In the genomic region with DNA sequence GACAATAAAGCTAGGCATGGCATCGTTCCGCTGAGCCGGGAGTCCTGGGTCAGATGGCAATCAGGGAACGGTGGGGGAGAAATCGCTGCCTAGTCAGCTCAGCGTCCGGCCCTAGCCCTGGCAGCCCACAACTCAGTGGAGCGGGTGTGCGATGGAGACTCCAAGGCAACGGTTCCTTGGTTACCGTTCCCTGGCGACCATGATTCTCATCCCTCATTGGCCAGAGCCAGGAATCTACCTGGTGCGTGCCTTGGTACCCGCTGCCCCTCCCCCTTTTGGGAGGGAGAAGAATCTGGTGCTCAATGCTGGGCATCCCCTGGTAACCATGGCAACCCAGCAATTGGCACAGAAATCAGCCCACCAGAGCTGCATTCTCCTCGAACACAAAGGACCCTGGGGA, we compare ENCODE assay signal across 8 mouse cellular contexts. TPM values are rescaled to one million over a fixed set of nuclear protein-coding genes. Genes with fewer than 3 reads are reported as not detected.
DNase-seq lines count a peak whose midpoint lies in the region; ATAC-seq and TF ChIP-seq lines count a peak whose summit lies in the region.

No protein-coding gene starts in this region.

- H3K9me3 ChIP-seq in neural tube, embryonic 15.5 days (replicated peaks) = no peaks in the 10 kb centered on the region

- H3K4me2 ChIP-seq in neural tube, embryonic 15.5 days = peak overlapping the region; percentile 96

- peak; percentile 37 for DNase-seq in lung, postnatal 10 days
- no peak for DNase-seq in lung, postnatal 25 days (ENCODE audit: low spot score)
- DNase-seq in frontal cortex, postnatal 14 days (ENCODE audit: low spot score in 2 of 2) = peak; percentile 90 to 94
- DNase-seq in left cerebral cortex, adult 2 months (ENCODE audit: extremely low spot score in 1 of 2, low spot score in 2 of 2) = peak; percentile 90 to 93
- DNase-seq in urinary bladder, postnatal 36 days (ENCODE audit: low spot score in 2 of 2) = no peak
- no peak for DNase-seq in urinary bladder, adult 2 months (ENCODE audit: low spot score)

- H3K4me1 ChIP-seq in neural tube, embryonic 15.5 days = peaks cover 59% of the 10 kb centered on the region

- H3K9ac ChIP-seq in neural tube, embryonic 15.5 days (replicated peaks) = peak overlapping the region; percentile 100

- intact Hi-C loops in left cerebral cortex, adult 2 months (cut with DNase I) = no loop called here

- H3K36me3 ChIP-seq in neural tube, embryonic 15.5 days = peaks cover 43% of the 10 kb centered on the region

- H3K4me3 ChIP-seq in left cerebral cortex, adult 2 months = peak overlapping the region; percentile 44
- H3K4me3 ChIP-seq in neural tube, embryonic 15.5 days (replicated peaks) = peak overlapping the region; percentile 83

- peak overlapping the region; percentile 93 for H3K27ac ChIP-seq in left cerebral cortex, adult 2 months
- peak overlapping the region; percentile 98 for H3K27ac ChIP-seq in neural tube, embryonic 15.5 days (replicated peaks)

- 8% methylated on average over 15 of the region's 15 CpGs for WGBS in neural tube, embryonic 15.5 days

- no peak for TF ChIP-seq CTCF in left cerebral cortex, adult 2 months (IDR thresholded peaks at IDR 0.05)

- H3K27me3 ChIP-seq in neural tube, embryonic 15.5 days (replicated peaks) = no peaks in the 10 kb centered on the region

- peak; percentile 67 for ATAC-seq in neural tube, embryonic 15.5 days (ENCODE audit: low FRiP score)
- no peak for ATAC-seq in granulocyte monocyte progenitor cell, adult 5-6 weeks (replicated peaks; ENCODE audit: poor library complexity, severe bottlenecking)

RNA-seq across cellular contexts. Expression of a gene that starts 4.3 kb away (rescaled TPM):
- 100 to 1,000 TPM; 303 to 325 TPM for total RNA-seq in left cerebral cortex, adult 2 months (2021)
- 389 and 450 TPM in 2 replicates for polyA plus RNA-seq in neural tube, embryonic 15.5 days (2015; fragmentation: Nextera tagmentation; extraction: Ambion mirVana)
- total RNA-seq in granulocyte monocyte progenitor cell, adult 5-6 weeks (2014; fragmentation: Nextera tagmentation) = 0.19 and 1.4 TPM in 2 replicates
- total RNA-seq in granulocyte monocyte progenitor cell, adult 5-6 weeks (2017) = 1.6 and 1.9 TPM in 2 replicates
- 43.0 and 45.3 TPM in 2 replicates for polyA plus RNA-seq in urinary bladder, adult 2 months (2012; rRNA removed)

RNA-seq across cellular contexts. Expression of a gene that starts 19.5 kb away (rescaled TPM):
- total RNA-seq in left cerebral cortex, adult 2 months (2021) = 10 to 100 TPM; 77.6 to 80.2 TPM
- 4.2 and 5.8 TPM in 2 replicates for polyA plus RNA-seq in neural tube, embryonic 15.5 days (2015; fragmentation: Nextera tagmentation; extraction: Ambion mirVana)
- 1.9 TPM in 1 of 2 replicates, not detected in the other for total RNA-seq in granulocyte monocyte progenitor cell, adult 5-6 weeks (2014; fragmentation: Nextera tagmentation)
- total RNA-seq in granulocyte monocyte progenitor cell, adult 5-6 weeks (2017) = 1.6 TPM in 1 of 2 replicates, not detected in the other
- polyA plus RNA-seq in urinary bladder, adult 2 months (2012; rRNA removed) = 3.5 and 3.8 TPM in 2 replicates

RNA-seq across cellular contexts. Expression of a gene that starts 29.9 kb away (rescaled TPM):
- 100 to 1,000 TPM in 1 of 2 experiments, 10 to 100 TPM in 1; 94.9 to 114 TPM for total RNA-seq in left cerebral cortex, adult 2 months (2021)
- polyA plus RNA-seq in neural tube, embryonic 15.5 days (2015; fragmentation: Nextera tagmentation; extraction: Ambion mirVana) = 169 and 176 TPM in 2 replicates
- 10.2 and 23.3 TPM in 2 replicates for total RNA-seq in granulocyte monocyte progenitor cell, adult 5-6 weeks (2014; fragmentation: Nextera tagmentation)
- 4.1 and 5.7 TPM in 2 replicates for total RNA-seq in granulocyte monocyte progenitor cell, adult 5-6 weeks (2017)
- polyA plus RNA-seq in urinary bladder, adult 2 months (2012; rRNA removed) = 382 and 383 TPM in 2 replicates

RNA-seq across cellular contexts. Expression of a gene that starts 38.7 kb away (rescaled TPM):
- total RNA-seq in left cerebral cortex, adult 2 months (2021) = 10 to 100 TPM; 61.2 to 66.2 TPM
- polyA plus RNA-seq in neural tube, embryonic 15.5 days (2015; fragmentation: Nextera tagmentation; extraction: Ambion mirVana) = 34.2 and 38.4 TPM in 2 replicates
- total RNA-seq in granulocyte monocyte progenitor cell, adult 5-6 weeks (2014; fragmentation: Nextera tagmentation) = 56.7 and 62.4 TPM in 2 replicates
- 64.8 and 67.5 TPM in 2 replicates for total RNA-seq in granulocyte monocyte progenitor cell, adult 5-6 weeks (2017)
- 37.4 and 42.4 TPM in 2 replicates for polyA plus RNA-seq in urinary bladder, adult 2 months (2012; rRNA removed)

RNA-seq across cellular contexts. Expression of a gene that starts 45.5 kb away (rescaled TPM):
- total RNA-seq in left cerebral cortex, adult 2 months (2021) = 10 to 100 TPM; 10.1 to 18.2 TPM
- polyA plus RNA-seq in neural tube, embryonic 15.5 days (2015; fragmentation: Nextera tagmentation; extraction: Ambion mirVana) = 4.2 and 4.6 TPM in 2 replicates
- 26.2 and 59.4 TPM in 2 replicates for total RNA-seq in granulocyte monocyte progenitor cell, adult 5-6 weeks (2014; fragmentation: Nextera tagmentation)
- 32.7 and 40.6 TPM in 2 replicates for total RNA-seq in granulocyte monocyte progenitor cell, adult 5-6 weeks (2017)
- polyA plus RNA-seq in urinary bladder, adult 2 months (2012; rRNA removed) = 5.1 and 6.9 TPM in 2 replicates

Comparison
In these comparisons a context has a peak if more than half of its experiments do, and no peak if none do; other contexts are left out.
1. DNase-seq: peak in lung, postnatal 10 days (single experiment), frontal cortex, postnatal 14 days (2 of 2) and left cerebral cortex, adult 2 months (2 of 2); none in lung, postnatal 25 days (single experiment), urinary bladder, postnatal 36 days (0 of 2) and urinary bladder, adult 2 months (single experiment).
2. RNA of a gene that starts 4.3 kb away (total RNA-seq): 303 to 325 TPM in left cerebral cortex, adult 2 months; 0.19 to 1.9 TPM in granulocyte monocyte progenitor cell, adult 5-6 weeks; every median in the first group is over 100 times any median in the second.
3. RNA of a gene that starts 19.5 kb away (total RNA-seq): 77.6 to 80.2 TPM in left cerebral cortex, adult 2 months; 1.6 to 1.9 TPM in granulocyte monocyte progenitor cell, adult 5-6 weeks; every median in the first group is over 10 times any median in the second.